Mouse (Mus musculus): ENCODE data around the gene Picalm.

- TF ChIP-seq CTCF (IDR thresholded peaks at IDR 0.05; ENCODE audit: low read depth, low read length) (no peak), EP300 (IDR thresholded peaks at IDR 0.05; ENCODE audit: insufficient read depth, low read depth, low read length) (no peak)
Measured at GRCm38 (mm10) chr7:90164276-90164675, 34.3 kb downstream of the Picalm start.

All from ES-Bruce4 (cell line).